Mouse (Mus musculus) CH12.LX (cell line): ENCODE measurements at regions not wholly inside any gene's neighbourhood (a gene's known extent, or its start where the extent isn't known, plus 50 kb on each side); places are given as distances from the start of the nearest gene placed in this dataset.

Experiments
- DNase-seq: peaks from one replicate; pipeline ENCODE4 v3.0.0-alpha.2; 2013; ENCODE audit errors: extremely low read depth
- H3K27ac ChIP-seq: 2 replicates; pipeline ENCODE4 v1.5.1; 2012; ENCODE audit warnings: low read depth, mild to moderate bottlenecking, control low read depth, moderate library complexity; ENCODE audit not compliant: insufficient read depth
- H3K27me3 ChIP-seq: replicated peaks from 2 replicates; pipeline ENCODE3; 2012; ENCODE audit warnings: inconsistent platforms
- H3K36me3 ChIP-seq, 2 experiments: replicated peaks in 1 of 2; 2 replicates each; pipeline versions ENCODE3 to v1.6.1; 2012; ENCODE audit warnings: inconsistent platforms in 1 of 2, low read length in 1 of 2, mild to moderate bottlenecking in 1 of 2, mixed read lengths in 1 of 2, moderate library complexity in 1 of 2; ENCODE audit not compliant: control insufficient read depth in 1 of 2, insufficient read depth in 1 of 2
- H3K4me1 ChIP-seq, 2 experiments: 2 replicates each; pipeline ENCODE4 v1.6.1; 2012; ENCODE audit warnings: inconsistent platforms in 1 of 2, moderate library complexity in 1 of 2; ENCODE audit not compliant: insufficient read depth in 2 of 2, control insufficient read depth in 1 of 2
- H3K4me2 ChIP-seq: 2 replicates; pipeline ENCODE4 v1.6.1; 2012; ENCODE audit warnings: low read depth, mild to moderate bottlenecking, control low read depth; ENCODE audit not compliant: poor library complexity, insufficient read depth, severe bottlenecking
- H3K4me3 ChIP-seq, 3 experiments: fragments of 150-350 bp in 1 of 3; sonication (generic) in 1 of 3; replicated peaks in 1 of 3; 2 replicates each; pipeline versions ENCODE3 to v1.5.1; 2011 to 2012; ENCODE audit warnings: low read depth in 2 of 3, low read length in 2 of 3, mild to moderate bottlenecking in 2 of 3, moderate library complexity in 2 of 3, control low read depth in 1 of 3, improper control_type of control experiment in 1 of 3, inconsistent platforms in 1 of 3, mixed read lengths in 1 of 3; ENCODE audit not compliant: poor library complexity in 1 of 3
- H3K79me2 ChIP-seq: replicated peaks from 2 replicates; pipeline ENCODE4 v1.6.1; 2012; ENCODE audit warnings: mild to moderate bottlenecking, moderate library complexity; ENCODE audit not compliant: control insufficient read depth, poor library complexity, insufficient read depth, severe bottlenecking; ENCODE audit errors: extremely low read depth
- H3K9ac ChIP-seq: 2 replicates; pipeline ENCODE4 v1.6.1; 2012; ENCODE audit warnings: low read depth, mild to moderate bottlenecking, control low read depth, moderate library complexity; ENCODE audit not compliant: insufficient read depth
- H3K9me3 ChIP-seq: replicated peaks from 2 replicates; pipeline ENCODE3; 2012; ENCODE audit warnings: low read length, inconsistent platforms, mixed read lengths
- BHLHE40 ChIP-seq: IDR thresholded peaks from 2 replicates; pipeline ENCODE4 v1.6.1; 2011; ENCODE audit warnings: mild to moderate bottlenecking, low read depth, low read length, improper control_type of control experiment
- CHD1 ChIP-seq: IDR thresholded peaks from 2 replicates; pipeline ENCODE4 v1.6.1; 2012; ENCODE audit warnings: low read depth, low read length, improper control_type of control experiment, inconsistent platforms
- CHD2 ChIP-seq: IDR thresholded peaks from 2 replicates; pipeline ENCODE4 v1.6.1; 2011; ENCODE audit warnings: low read length, improper control_type of control experiment
- CTCF ChIP-seq, 2 experiments: IDR thresholded peaks in 1 of 2; conservative IDR thresholded peaks in 1 of 2; 2 replicates each; pipeline ENCODE4 v1.5.1; 2011 to 2012; ENCODE audit warnings: low read depth in 2 of 2, low read length in 2 of 2, improper control_type of control experiment in 1 of 2, inconsistent platforms in 1 of 2, mild to moderate bottlenecking in 1 of 2, moderate library complexity in 1 of 2
- E2F4 ChIP-seq: IDR thresholded peaks from 2 replicates; pipeline ENCODE4 v1.6.1; 2011; ENCODE audit warnings: low read depth, low read length, improper control_type of control experiment; ENCODE audit not compliant: insufficient replicate concordance
- EP300 ChIP-seq: IDR thresholded peaks from 2 replicates; pipeline ENCODE4 v1.6.1; 2011; ENCODE audit warnings: low read length, improper control_type of control experiment
- HCFC1 ChIP-seq: IDR thresholded peaks from 2 replicates; pipeline ENCODE4 v1.6.1; 2012; ENCODE audit warnings: low read depth, mild to moderate bottlenecking, inconsistent platforms, low read length, improper control_type of control experiment
- JUN ChIP-seq: IDR thresholded peaks from 2 replicates; pipeline ENCODE4 v1.6.1; 2011; ENCODE audit warnings: low read depth, mild to moderate bottlenecking, low read length, improper control_type of control experiment, moderate library complexity; ENCODE audit not compliant: insufficient read depth
- KAT2A ChIP-seq: IDR thresholded peaks from 2 replicates; pipeline ENCODE4 v1.6.1; 2012; ENCODE audit warnings: low read length, improper control_type of control experiment, inconsistent platforms; ENCODE audit not compliant: insufficient replicate concordance
- MEF2A ChIP-seq: IDR thresholded peaks from 2 replicates; pipeline ENCODE4 v1.6.1; 2014; ENCODE audit warnings: low read depth, mild to moderate bottlenecking, inconsistent platforms, low read length, improper control_type of control experiment, borderline replicate concordance
- MYC ChIP-seq: IDR thresholded peaks from 2 replicates; pipeline ENCODE4 v1.6.1; 2011; ENCODE audit warnings: low read depth, mild to moderate bottlenecking, improper control_type of control experiment, low read length
- NELFE ChIP-seq: IDR thresholded peaks from 2 replicates; pipeline ENCODE4 v1.6.1; 2011; ENCODE audit warnings: low read depth, low read length, improper control_type of control experiment
- NRF1 ChIP-seq: IDR thresholded peaks from 2 replicates; pipeline ENCODE4 v1.6.1; 2014; ENCODE audit warnings: low read depth, mild to moderate bottlenecking, inconsistent platforms, low read length, improper control_type of control experiment, moderate library complexity
- RCOR1 ChIP-seq: conservative IDR thresholded peaks from 2 replicates; pipeline ENCODE4 v1.6.1; 2012; ENCODE audit warnings: low read depth, mild to moderate bottlenecking, inconsistent platforms, low read length, improper control_type of control experiment
- SIN3A ChIP-seq: IDR thresholded peaks from 2 replicates; pipeline ENCODE4 v1.6.1; 2012; ENCODE audit warnings: low read length, improper control_type of control experiment, inconsistent platforms
- TCF12 ChIP-seq: IDR thresholded peaks from 2 replicates; pipeline ENCODE4 v1.6.1; 2014; ENCODE audit warnings: low read depth, mild to moderate bottlenecking, inconsistent platforms, low read length, improper control_type of control experiment
- ZC3H11A ChIP-seq: IDR thresholded peaks from 2 replicates; pipeline ENCODE4 v1.6.1; 2012; ENCODE audit warnings: low read depth, mild to moderate bottlenecking, inconsistent platforms, low read length, improper control_type of control experiment
- dilution Hi-C: fragments of 300-500 bp; cut with MboI; formaldehyde crosslinking; loops from 2 replicates; pipeline ENCODE4 v1.14.3; 2020; ENCODE audit warnings: low sequenced_read_pairs; ENCODE audit not compliant: extremely low pct_unique_long_range_greater_than_20kb, extremely low pct_ligation_motif_present
- in situ Hi-C: fragments of 300-500 bp; cut with MboI; formaldehyde crosslinking; loops from 3 replicates; pipeline ENCODE4 v1.14.3; 2019; ENCODE audit warnings: low sequenced_read_pairs, low pct_ligation_motif_present, low pct_unique_long_range_greater_than_20kb, mixed read lengths

DNA sequence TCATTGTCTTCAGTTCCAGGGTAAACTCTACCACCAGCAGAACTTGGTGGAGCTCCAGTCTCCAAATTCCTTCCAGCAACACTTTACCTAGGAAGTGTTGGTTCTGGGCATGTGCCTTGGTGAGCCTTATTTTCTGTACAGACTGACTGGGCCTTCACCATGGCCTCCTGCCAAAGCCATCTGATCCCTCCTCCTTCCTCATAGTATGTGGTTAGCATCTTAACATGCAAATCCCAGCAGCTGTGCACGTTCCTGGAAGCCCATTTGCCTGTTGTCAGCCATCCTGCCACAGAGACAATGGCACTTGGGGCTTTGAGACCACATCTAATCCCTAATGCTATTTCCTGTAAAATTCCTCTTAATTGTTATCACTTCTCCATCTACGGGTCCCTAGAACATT lies 206.7 kb upstream of the Myt1l start:
- Histone ChIP-seq H3K9me3 (no peaks in the 10 kb centered on the region), H3K4me3 (no peak overlapping the region), H3K36me3 (no peaks in the 10 kb centered on the region), H3K27me3 (no peaks in the 10 kb centered on the region), H3K27ac (no peak overlapping the region), H3K9ac (no peak overlapping the region), H3K79me2 (no peaks in the 10 kb centered on the region), H3K4me1 (0 out of 4 replicates have a peak, but pooled peaks cover 2 to 8% of the 10 kb centered on the region in 2 experiments), H3K4me2 (no peak overlapping the region)
- dilution Hi-C loops = no loop called here
- in situ Hi-C loops = no loop called here
- TF ChIP-seq BHLHE40 = peak; percentile 23; the same call in 1 of the 2 replicates
- TF ChIP-seq NELFE = no peak
- TF ChIP-seq E2F4 = no peak
- no peak for TF ChIP-seq MYC
- TF ChIP-seq, all 38 proteins: peak for 1
- DNase-seq = no peak

DNA sequence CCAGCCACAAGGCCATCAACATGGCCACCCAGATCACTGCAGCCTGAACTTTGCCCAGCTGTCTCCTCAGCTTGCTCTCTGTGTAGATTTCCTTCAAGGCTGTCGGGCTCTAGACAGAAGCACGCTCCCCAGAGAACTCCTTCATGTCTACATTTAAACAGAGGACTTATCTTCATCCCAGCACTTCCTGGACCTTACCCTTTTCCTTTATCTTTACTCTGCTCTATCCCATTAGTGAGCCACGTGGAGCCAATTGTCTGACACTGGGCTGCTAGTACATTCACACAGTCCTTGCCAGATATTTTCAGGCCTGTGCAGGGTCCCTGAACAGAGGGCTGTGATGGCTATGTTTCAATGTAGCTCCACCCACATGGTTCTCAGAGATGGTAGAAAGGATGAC lies 204.7 kb upstream of the Myt1l start:
- in situ Hi-C loops (no loop called here), dilution Hi-C loops (no loop called here)
- H3K9me3 ChIP-seq = no peaks in the 10 kb centered on the region
- H3K4me2 ChIP-seq = no peak overlapping the region
- H3K36me3 ChIP-seq = no peaks in the 10 kb centered on the region
- TF ChIP-seq RCOR1 = no peak
- no peak for TF ChIP-seq HCFC1
- no peak for TF ChIP-seq ZC3H11A
- TF ChIP-seq JUN = no peak
- TF ChIP-seq MEF2A = no peak
- no peak for TF ChIP-seq CHD2
- no peak for TF ChIP-seq TCF12
- no peak for TF ChIP-seq SIN3A
- TF ChIP-seq, all 38 proteins: peak for 0
- H3K79me2 ChIP-seq = no peaks in the 10 kb centered on the region
- no peak overlapping the region for H3K27ac ChIP-seq
- H3K4me3 ChIP-seq = no peak overlapping the region
- no peaks in the 10 kb centered on the region for H3K27me3 ChIP-seq
- no peak overlapping the region for H3K9ac ChIP-seq
- no peak for DNase-seq
- H3K4me1 ChIP-seq = 0 out of 4 replicates have a peak, but pooled peaks cover 2 to 8% of the 10 kb centered on the region in 2 experiments

DNA sequence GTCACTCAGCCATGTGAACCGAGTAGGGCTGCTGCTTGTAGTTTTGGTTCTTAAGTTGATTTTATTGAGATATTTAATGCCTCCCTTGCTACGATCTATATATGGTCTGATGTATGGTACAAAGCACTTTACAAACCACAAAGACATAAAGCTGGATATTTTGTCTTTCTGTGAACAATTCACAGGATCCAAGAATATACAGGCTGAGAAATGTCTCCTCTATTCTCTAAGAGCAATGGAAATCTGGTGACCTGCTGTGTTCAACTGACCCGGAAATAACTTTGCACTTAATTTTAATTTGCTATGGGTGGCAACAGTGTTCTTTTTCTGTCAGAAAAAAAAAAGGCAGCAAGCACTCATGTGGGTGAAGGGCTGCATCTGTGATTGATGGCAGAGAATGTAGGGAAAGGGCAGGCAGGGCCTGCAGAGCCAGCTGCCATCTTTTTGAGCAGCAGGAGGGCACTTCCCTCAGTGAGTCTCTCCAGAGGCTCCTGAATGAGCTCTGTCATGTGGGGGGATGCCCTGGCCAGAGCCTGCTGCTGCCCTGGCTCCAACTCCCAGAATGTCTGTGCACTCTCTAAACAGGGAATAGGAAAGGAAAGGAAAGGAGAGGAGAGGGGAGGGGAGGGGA lies 192.2 kb upstream of the Myt1l start:
- no peaks in the 10 kb centered on the region for H3K4me1 ChIP-seq
- H3K9ac ChIP-seq = no peak overlapping the region
- TF ChIP-seq EP300 = no peak
- no peak for TF ChIP-seq CHD1
- TF ChIP-seq BHLHE40 = no peak
- TF ChIP-seq KAT2A = no peak
- no peak for TF ChIP-seq NRF1
- no peak for TF ChIP-seq CTCF (conservative IDR thresholded peaks at IDR 0.05 in 1 of 2, IDR thresholded peaks at IDR 0.05 in 1 of 2; ENCODE audit: low read depth in 2 of 2, low read length in 2 of 2)
- H3K27me3 ChIP-seq = no peaks in the 10 kb centered on the region
- no peak overlapping the region for H3K4me2 ChIP-seq
- H3K27ac ChIP-seq = no peak overlapping the region
- H3K79me2 ChIP-seq = no peaks in the 10 kb centered on the region
- no peak overlapping the region for H3K4me3 ChIP-seq
- dilution Hi-C loops (no loop called here), in situ Hi-C loops (no loop called here)
- H3K36me3 ChIP-seq = no peaks in the 10 kb centered on the region
- H3K9me3 ChIP-seq = peaks cover 2% of the 10 kb centered on the region
- no peak for DNase-seq
